Mouse (Mus musculus) cerebellum, adult 9-11 months (tissue): ENCODE data around the gene B3gnt2.

ENCODE experiments used
- DNase-seq: peaks from one replicate; pipeline ENCODE4 v3.0.0; 2022

The B3gnt2 gene

GRCm38 (mm10) chr11:22718036-22718435 is 142.7 kb downstream of the B3gnt2 start:
- DNase-seq, result no peak

- DNase-seq, result no peak
Measured at GRCm38 (mm10) chr11:22711327-22711726, 149.4 kb downstream of the B3gnt2 start.

- DNase-seq, result no peak
Measured at GRCm38 (mm10) chr11:22710596-22710995, 150.2 kb downstream of the B3gnt2 start.
